Mouse (Mus musculus) embryonic facial prominence, embryonic 11.5 days (tissue): ENCODE measurements around the gene Mocs1. TPM values are rescaled to one million over a fixed set of nuclear protein-coding genes. Genes with fewer than 3 reads are reported as not detected.

ENCODE experiments used
- ATAC-seq: fragments of 200-750 bp; cut with Nextera tagmentation; replicated peaks from 2 replicates; pipeline ENCODE4 v1.8.0; 2017; ENCODE audit warnings: low read depth; ENCODE audit not compliant: insufficient number of reproducible peaks, low FRiP score, low TSS enrichment
- DNase-seq: peaks from one replicate; pipeline ENCODE4 v3.0.0-alpha.2; 2015; ENCODE audit warnings: low spot score
- H3K27ac ChIP-seq: fragments of 300-500 bp; sonication (generic); replicated peaks from 2 replicates; pipeline ENCODE4 v1.5.1; 2014; ENCODE audit warnings: mild to moderate bottlenecking, low read depth, low read length, control low read depth
- H3K27me3 ChIP-seq: fragments of 300-500 bp; sonication (generic); 2 replicates; pipeline ENCODE4 v1.6.1; 2014; ENCODE audit warnings: mild to moderate bottlenecking, low read length, moderate library complexity, mixed read lengths; ENCODE audit not compliant: control insufficient read depth, insufficient read depth
- H3K36me3 ChIP-seq: fragments of 300-500 bp; sonication (generic); replicated peaks from 2 replicates; pipeline ENCODE4 v1.6.1; 2014; ENCODE audit warnings: low read depth, mild to moderate bottlenecking, low read length, moderate library complexity, mixed read lengths; ENCODE audit not compliant: control insufficient read depth, insufficient read depth
- H3K4me1 ChIP-seq: fragments of 300-500 bp; sonication (generic); 2 replicates; pipeline ENCODE4 v1.6.1; 2014; ENCODE audit warnings: low read length, mixed read lengths; ENCODE audit not compliant: control insufficient read depth, insufficient read depth
- H3K4me2 ChIP-seq: fragments of 300-500 bp; sonication (generic); 2 replicates; pipeline ENCODE4 v1.6.1; 2014; ENCODE audit warnings: low read depth, mild to moderate bottlenecking, control low read depth, low read length, moderate library complexity
- H3K4me3 ChIP-seq: fragments of 300-500 bp; sonication (generic); 2 replicates; pipeline ENCODE4 v1.5.1; 2014; ENCODE audit warnings: low read depth, low read length, control low read depth
- H3K9ac ChIP-seq: fragments of 300-500 bp; sonication (generic); replicated peaks from 2 replicates; pipeline ENCODE4 v1.6.1; 2014; ENCODE audit warnings: mild to moderate bottlenecking, control low read depth, low read length
- H3K9me3 ChIP-seq: fragments of 300-500 bp; sonication (generic); replicated peaks from 2 replicates; pipeline ENCODE4 v1.6.1; 2016; ENCODE audit warnings: mild to moderate bottlenecking, low read length, inconsistent platforms, mixed read lengths; ENCODE audit not compliant: control insufficient read depth
- WGBS: fragments of 180-500 bp; shearing (Covaris S2); extraction: QIAGEN DNeasy Blood & Tissue Kit; methylation state at CpG from one replicate; pipeline ENCODE4 v1.1.7; 2014; 5-methylcytosine and 5-hydroxymethylcytosine counted together
- polyA plus RNA-seq: library from polyadenylated mRNA; unstranded; fragments of >200 nt; fragmentation: Nextera tagmentation; extraction: Ambion mirVana; gene quantifications from 2 replicates; pipeline ENCODE4 v1.2.1, GENCODE M21; 2014

Gene Mocs1
- polyA plus RNA-seq, 1 experiment from 2014 or later: 6.0 TPM

- Histone ChIP-seq H3K9me3 (no peaks in the 10 kb centered on the region), H3K27ac (no peak overlapping the region), H3K27me3 (no peaks in the 10 kb centered on the region), H3K9ac (no peak overlapping the region), H3K4me2 (no peak overlapping the region), H3K4me1 (no peaks in the 10 kb centered on the region), H3K4me3 (no peak overlapping the region), H3K36me3 (no peaks in the 10 kb centered on the region)
- ATAC-seq (no peak), DNase-seq (peak; percentile 73)
- 29% methylated on average over 4 of the region's 4 CpGs for WGBS
These were observed 40.1 kb downstream of the Mocs1 start for GRCm38 (mm10) chr17:49468223-49468622.

GRCm38 (mm10) chr17:49472626-49473025 is 44.5 kb downstream of the Mocs1 start:
- DNase-seq: peak; percentile 18

GRCm38 (mm10) chr17:49474051-49474450 is 45.9 kb downstream of the Mocs1 start:
- H3K4me3 ChIP-seq: no peak overlapping the region
- no peak overlapping the region for H3K4me2 ChIP-seq
- WGBS: 92% methylated on average over 4 of the region's 4 CpGs
- H3K27me3 ChIP-seq: no peaks in the 10 kb centered on the region
- no peak overlapping the region for H3K27ac ChIP-seq
- H3K9me3 ChIP-seq: no peaks in the 10 kb centered on the region
- ATAC-seq: no peak
- DNase-seq: no peak
- no peaks in the 10 kb centered on the region for H3K4me1 ChIP-seq
- no peak overlapping the region for H3K9ac ChIP-seq
- no peaks in the 10 kb centered on the region; the same call in 1 of the 2 replicates for H3K36me3 ChIP-seq

More at GRCm38 (mm10) chr17:49472626-49473025, 44.5 kb downstream of the Mocs1 start:
- Histone ChIP-seq H3K9me3 (no peaks in the 10 kb centered on the region), H3K4me1 (no peaks in the 10 kb centered on the region), H3K4me3 (no peak overlapping the region), H3K27me3 (no peaks in the 10 kb centered on the region), H3K36me3 (no peaks in the 10 kb centered on the region; the same call in 1 of the 2 replicates), H3K9ac (no peak overlapping the region), H3K27ac (no peak overlapping the region), H3K4me2 (no peak overlapping the region)
- ATAC-seq: no peak; the same call in 1 of the 2 replicates
- WGBS: 48% methylated on average over 8 of the region's 8 CpGs

- 76% methylated on average over 1 of the region's 1 CpGs for WGBS
- Histone ChIP-seq H3K4me1 (no peaks in the 10 kb centered on the region), H3K27ac (no peak overlapping the region), H3K9me3 (no peaks in the 10 kb centered on the region), H3K9ac (no peak overlapping the region), H3K4me2 (no peak overlapping the region), H3K36me3 (no peaks in the 10 kb centered on the region; the same call in 1 of the 2 replicates), H3K4me3 (no peak overlapping the region), H3K27me3 (no peaks in the 10 kb centered on the region)
- ATAC-seq: no peak
- DNase-seq: no peak
These were observed 47.0 kb downstream of the Mocs1 start for GRCm38 (mm10) chr17:49475174-49475573.

- Histone ChIP-seq H3K4me1 (no peaks in the 10 kb centered on the region), H3K9ac (no peak overlapping the region), H3K9me3 (no peaks in the 10 kb centered on the region), H3K27me3 (no peaks in the 10 kb centered on the region), H3K36me3 (no peaks in the 10 kb centered on the region; the same call in 1 of the 2 replicates), H3K4me3 (no peak overlapping the region), H3K27ac (no peak overlapping the region), H3K4me2 (no peak overlapping the region)
- 77% methylated on average over 4 of the region's 4 CpGs for WGBS
- no peak for DNase-seq
- ATAC-seq: no peak
These were observed 49.2 kb downstream of the Mocs1 start for GRCm38 (mm10) chr17:49477370-49477769.

GRCm38 (mm10) chr17:49481876-49482275 is 53.7 kb downstream of the Mocs1 start:
- WGBS: 91% methylated on average over 3 of the region's 3 CpGs
- no peaks in the 10 kb centered on the region for H3K4me1 ChIP-seq
- H3K27me3 ChIP-seq: no peaks in the 10 kb centered on the region
- H3K9ac ChIP-seq: no peak overlapping the region
- H3K4me2 ChIP-seq: no peak overlapping the region
- H3K9me3 ChIP-seq: no peaks in the 10 kb centered on the region
- H3K4me3 ChIP-seq: no peak overlapping the region
- no peak overlapping the region for H3K27ac ChIP-seq
- DNase-seq: no peak
- no peaks in the 10 kb centered on the region for H3K36me3 ChIP-seq
- ATAC-seq: no peak

GRCm38 (mm10) chr17:49484435-49484834 is 56.3 kb downstream of the Mocs1 start:
- no peak overlapping the region for H3K4me2 ChIP-seq
- no peaks in the 10 kb centered on the region for H3K27me3 ChIP-seq
- 82% methylated on average over 3 of the region's 3 CpGs for WGBS
- H3K4me3 ChIP-seq: no peak overlapping the region
- no peak overlapping the region for H3K9ac ChIP-seq
- H3K9me3 ChIP-seq: no peaks in the 10 kb centered on the region
- ATAC-seq: no peak
- H3K27ac ChIP-seq: no peak overlapping the region
- H3K4me1 ChIP-seq: no peaks in the 10 kb centered on the region
- DNase-seq: no peak
- 0 out of 2 replicates have a peak, but pooled peaks cover 3% of the 10 kb centered on the region for H3K36me3 ChIP-seq

GRCm38 (mm10) chr17:49489098-49489497 is 60.9 kb downstream of the Mocs1 start:
- WGBS: 77% methylated on average over 5 of the region's 5 CpGs
- Histone ChIP-seq H3K4me3 (no peak overlapping the region), H3K9ac (no peak overlapping the region), H3K36me3 (peaks cover 3% of the 10 kb centered on the region; the same call in 1 of the 2 replicates), H3K4me2 (no peak overlapping the region), H3K27ac (no peak overlapping the region), H3K27me3 (no peaks in the 10 kb centered on the region), H3K9me3 (no peaks in the 10 kb centered on the region), H3K4me1 (no peaks in the 10 kb centered on the region)
- DNase-seq (no peak), ATAC-seq (no peak)
